Mouse (Mus musculus): ENCODE measurements around the gene Gemin7. TPM values are rescaled to one million over a fixed set of nuclear protein-coding genes. Genes with fewer than 3 reads are reported as not detected.
"Not testable (repeated sequence)": the region's sequence is repeated elsewhere in the genome, so short reads cannot be mapped to it uniquely, and the experiment has no call there.

The Gemin7 gene
- total and polyA plus RNA-seq, 3 experiments: 25.8 to 55.4 (median 51.2) TPM

GRCm38 (mm10) chr7:19610969-19611368, 33.6 kb upstream of the Gemin7 start:
- DNase-seq (ENCODE audit: low spot score) (no peak), ATAC-seq (ENCODE audit: extremely low read depth, insufficient number of reproducible peaks, low FRiP score, poor library complexity, severe bottlenecking) (no peak)
- Histone ChIP-seq H3K4me1 (ENCODE audit: insufficient read depth, low read depth, low read length) (peaks cover 3% of the 10 kb centered on the region; the same call in 1 of the 2 replicates), H3K4me3 (ENCODE audit: low read depth, low read length) (no peak overlapping the region), H3K9me3 (replicated peaks) (no peaks in the 10 kb centered on the region), H3K36me3 (replicated peaks) (no peaks in the 10 kb centered on the region), H3K27me3 (ENCODE audit: insufficient read depth, low read length) (peaks cover 12% of the 10 kb centered on the region; the same call in 1 of the 2 replicates)
- TF ChIP-seq GATA1 (IDR thresholded peaks at IDR 0.05; ENCODE audit: borderline replicate concordance, low read length) (no peak), CTCF (IDR thresholded peaks at IDR 0.05; ENCODE audit: low read depth, low read length) (no peak), POLR2AphosphoS5 (IDR thresholded peaks at IDR 0.05; ENCODE audit: insufficient replicate concordance, low read depth, low read length) (no peak), GATA2 (IDR thresholded peaks at IDR 0.05; ENCODE audit: borderline replicate concordance, low read depth, low read length) (no peak), TAL1 (conservative IDR thresholded peaks at IDR 0.05; ENCODE audit: low read depth, low read length) (no peak)

- no peaks in the 10 kb centered on the region; the same call in 1 of the 2 replicates for H3K4me1 ChIP-seq (ENCODE audit: insufficient read depth, low read depth, low read length)
- H3K9me3 ChIP-seq (replicated peaks): no peaks in the 10 kb centered on the region
- TF ChIP-seq POLR2AphosphoS5 (IDR thresholded peaks at IDR 0.05; ENCODE audit: insufficient replicate concordance, low read depth, low read length): no peak
- no peak for TF ChIP-seq GATA2 (IDR thresholded peaks at IDR 0.05; ENCODE audit: borderline replicate concordance, low read depth, low read length)
- TF ChIP-seq GATA1 (IDR thresholded peaks at IDR 0.05; ENCODE audit: borderline replicate concordance, low read length): no peak
- TF ChIP-seq TAL1 (conservative IDR thresholded peaks at IDR 0.05; ENCODE audit: low read depth, low read length): no peak
- TF ChIP-seq CTCF (IDR thresholded peaks at IDR 0.05; ENCODE audit: low read depth, low read length): no peak
- H3K4me3 ChIP-seq (ENCODE audit: low read depth, low read length): no peak overlapping the region
- no peaks in the 10 kb centered on the region for H3K36me3 ChIP-seq (replicated peaks)
- peaks cover 7% of the 10 kb centered on the region; the same call in 1 of the 2 replicates for H3K27me3 ChIP-seq (ENCODE audit: insufficient read depth, low read length)
- DNase-seq (ENCODE audit: low spot score): no peak
- ATAC-seq (ENCODE audit: extremely low read depth, insufficient number of reproducible peaks, low FRiP score, poor library complexity, severe bottlenecking): no peak
These were observed 32.4 kb upstream of the Gemin7 start for GRCm38 (mm10) chr7:19609641-19610332.

- Histone ChIP-seq H3K9me3 (replicated peaks) (no peaks in the 10 kb centered on the region), H3K36me3 (replicated peaks) (peaks cover 10% of the 10 kb centered on the region), H3K27me3 (ENCODE audit: insufficient read depth, low read length) (peaks cover 2% of the 10 kb centered on the region; the same call in 1 of the 2 replicates), H3K4me3 (ENCODE audit: low read depth, low read length) (no peak overlapping the region), H3K4me1 (ENCODE audit: insufficient read depth, low read depth, low read length) (peaks cover 16% of the 10 kb centered on the region)
- no peak for TF ChIP-seq GATA1 (IDR thresholded peaks at IDR 0.05; ENCODE audit: borderline replicate concordance, low read length)
- no peak for TF ChIP-seq POLR2AphosphoS5 (IDR thresholded peaks at IDR 0.05; ENCODE audit: insufficient replicate concordance, low read depth, low read length)
- TF ChIP-seq TAL1 (conservative IDR thresholded peaks at IDR 0.05; ENCODE audit: low read depth, low read length): no peak
- TF ChIP-seq CTCF (IDR thresholded peaks at IDR 0.05; ENCODE audit: low read depth, low read length): no peak
- no peak for TF ChIP-seq GATA2 (IDR thresholded peaks at IDR 0.05; ENCODE audit: borderline replicate concordance, low read depth, low read length)
- ATAC-seq (ENCODE audit: extremely low read depth, insufficient number of reproducible peaks, low FRiP score, poor library complexity, severe bottlenecking) (no peak), DNase-seq (ENCODE audit: low spot score) (no peak)
These were observed 29.9 kb upstream of the Gemin7 start for GRCm38 (mm10) chr7:19607291-19607690.

- Histone ChIP-seq H3K36me3 (replicated peaks) (peaks cover 36% of the 10 kb centered on the region), H3K4me3 (ENCODE audit: low read depth, low read length) (peak overlapping the region; percentile 97), H3K4me1 (ENCODE audit: insufficient read depth, low read depth, low read length) (peaks cover 31% of the 10 kb centered on the region)
- not testable (repeated sequence) for H3K9me3 ChIP-seq (replicated peaks); DNase-seq (ENCODE audit: low spot score); H3K27me3 ChIP-seq (ENCODE audit: insufficient read depth, low read length); ATAC-seq (ENCODE audit: extremely low read depth, insufficient number of reproducible peaks, low FRiP score, poor library complexity, severe bottlenecking)
These were observed 27.3 kb upstream of the Gemin7 start for GRCm38 (mm10) chr7:19604606-19605214.

GRCm38 (mm10) chr7:19603849-19604605, 26.6 kb upstream of the Gemin7 start, which contains the start of gene Clasrp:
Gene Clasrp, minus strand, starts transcription at chr7:19604486.
- H3K4me3 ChIP-seq (ENCODE audit: low read depth, low read length): peak within 1 kb of the TSS; percentile 97
- peak; percentile 99 for ATAC-seq (ENCODE audit: extremely low read depth, insufficient number of reproducible peaks, low FRiP score, poor library complexity, severe bottlenecking)
- TF ChIP-seq POLR2AphosphoS5 (IDR thresholded peaks at IDR 0.05; ENCODE audit: insufficient replicate concordance, low read depth, low read length): no peak
- no peak for TF ChIP-seq GATA2 (IDR thresholded peaks at IDR 0.05; ENCODE audit: borderline replicate concordance, low read depth, low read length)
- TF ChIP-seq TAL1 (conservative IDR thresholded peaks at IDR 0.05; ENCODE audit: low read depth, low read length): no peak
- TF ChIP-seq CTCF (IDR thresholded peaks at IDR 0.05; ENCODE audit: low read depth, low read length): no peak
- TF ChIP-seq GATA1 (IDR thresholded peaks at IDR 0.05; ENCODE audit: borderline replicate concordance, low read length): no peak
- peak; percentile 95 for DNase-seq (ENCODE audit: low spot score)
- peaks cover 43% of the 10 kb centered on the region for H3K36me3 ChIP-seq (replicated peaks)
- peaks cover 34% of the 10 kb centered on the region for H3K4me1 ChIP-seq (ENCODE audit: insufficient read depth, low read depth, low read length)
- no peaks in the 10 kb centered on the region for H3K27me3 ChIP-seq (ENCODE audit: insufficient read depth, low read length)
- no peaks in the 10 kb centered on the region for H3K9me3 ChIP-seq (replicated peaks)

DNA sequence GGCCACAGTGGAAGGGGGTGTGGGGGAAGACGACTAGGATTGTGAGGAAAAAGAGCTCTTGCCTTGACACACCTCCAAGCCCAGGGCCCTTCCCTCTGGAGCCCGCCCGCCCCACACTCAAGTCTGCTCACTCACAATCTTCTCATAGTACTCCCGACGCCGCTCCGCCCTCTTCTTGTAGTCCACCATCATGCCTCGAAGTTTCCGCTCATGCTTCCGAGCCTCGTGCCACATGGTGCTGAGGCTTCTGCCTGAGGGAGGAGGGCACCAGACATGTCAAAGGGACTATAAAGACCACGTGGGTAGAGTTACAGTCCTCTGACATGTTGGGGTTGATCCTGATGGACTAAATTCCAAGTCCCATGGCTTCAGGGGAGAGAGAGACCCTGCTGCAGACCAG, 25.7 kb upstream of the Gemin7 start:
- no peaks in the 10 kb centered on the region for H3K27me3 ChIP-seq (ENCODE audit: insufficient read depth, low read length)
- peaks cover 52% of the 10 kb centered on the region for H3K36me3 ChIP-seq (replicated peaks)
- no peak for TF ChIP-seq CTCF (IDR thresholded peaks at IDR 0.05; ENCODE audit: low read depth, low read length)
- TF ChIP-seq GATA2 (IDR thresholded peaks at IDR 0.05; ENCODE audit: borderline replicate concordance, low read depth, low read length): no peak
- no peak for ATAC-seq (ENCODE audit: extremely low read depth, insufficient number of reproducible peaks, low FRiP score, poor library complexity, severe bottlenecking)
- H3K4me1 ChIP-seq (ENCODE audit: insufficient read depth, low read depth, low read length): peaks cover 34% of the 10 kb centered on the region
- no peak for DNase-seq (ENCODE audit: low spot score)
- H3K9me3 ChIP-seq (replicated peaks): no peaks in the 10 kb centered on the region
- H3K4me3 ChIP-seq (ENCODE audit: low read depth, low read length): peak overlapping the region; percentile 97; the same call in 1 of the 2 replicates
